Mouse (Mus musculus): ENCODE data around the gene Hapln2.

- no peak for TF ChIP-seq POLR2A (IDR thresholded peaks at IDR 0.05; ENCODE audit: borderline replicate concordance, extremely low read depth, low read depth, low read length)
- no peak for TF ChIP-seq CTCF (IDR thresholded peaks at IDR 0.05; ENCODE audit: insufficient read depth, low read length)
Observed at GRCm38 (mm10) chr3:87999243-87999895, 28.0 kb downstream of the Hapln2 start.
